19 mouse cellular contexts compared by ENCODE assay signal in genomic region chr17:83156682-83157081, GRCm38 (mm10). TPM values are rescaled to one million over a fixed set of nuclear protein-coding genes. Genes with fewer than 3 reads are reported as not detected.
A peak's percentile ranks its signal among the peaks of the same experiment; 100 is the strongest.
DNase-seq lines count a peak whose midpoint lies in the region; ATAC-seq and TF ChIP-seq lines count a peak whose summit lies in the region.
"Had no signal": no experiment of that assay in that cellular context is flagged by ENCODE, and none has a peak within 500 bp of the region (broad histone marks: within the 10 kb centered on the region; RNA-seq: fewer than 3 reads in every experiment).

No protein-coding gene starts in this region.

- H3K27me3 ChIP-seq in kidney, embryonic 14.5 days (ENCODE audit: control insufficient read depth, insufficient read depth, low read length): no peaks in the 10 kb centered on the region
- H3K27me3 ChIP-seq in embryonic facial prominence, embryonic 13.5 days: peaks cover 31% of the 10 kb centered on the region
- H3K27me3 ChIP-seq in neural tube, embryonic 11.5 days (ENCODE audit: control insufficient read depth, insufficient read depth, low read length): no peaks in the 10 kb centered on the region
- H3K27me3 ChIP-seq: midbrain, embryonic 15.5 days had no signal

- no peak overlapping the region for H3K9ac ChIP-seq in kidney, embryonic 14.5 days (ENCODE audit: low read depth, low read length)
- H3K9ac ChIP-seq in embryonic facial prominence, embryonic 13.5 days: 0 out of 2 replicates have a peak overlapping the region, but pooled peaks have one; percentile 21
- no peak overlapping the region for H3K9ac ChIP-seq in neural tube, embryonic 11.5 days (ENCODE audit: low read length)
- H3K9ac ChIP-seq: limb, embryonic 15.5 days; midbrain, embryonic 15.5 days; neural tube, embryonic 13.5 days had no signal

- no peaks in the 10 kb centered on the region for H3K9me3 ChIP-seq in kidney, embryonic 14.5 days (ENCODE audit: control insufficient read depth, low read length)
- H3K9me3 ChIP-seq in embryonic facial prominence, embryonic 13.5 days: no peaks in the 10 kb centered on the region
- no peaks in the 10 kb centered on the region for H3K9me3 ChIP-seq in neural tube, embryonic 11.5 days (ENCODE audit: control insufficient read depth, low read length)
- H3K9me3 ChIP-seq: forebrain, embryonic 10.5 days; limb, embryonic 15.5 days; midbrain, embryonic 15.5 days; neural tube, embryonic 13.5 days had no signal

- H3K27ac ChIP-seq in gastrocnemius, adult 2 months: peak overlapping the region; percentile 55
- no peak overlapping the region for H3K27ac ChIP-seq in kidney, embryonic 14.5 days (ENCODE audit: low read depth, low read length)
- no peak overlapping the region for H3K27ac ChIP-seq in embryonic facial prominence, embryonic 13.5 days
- 0 out of 2 replicates have a peak overlapping the region, but pooled peaks have one; percentile 23 for H3K27ac ChIP-seq in neural tube, embryonic 11.5 days (ENCODE audit: low read depth, low read length)
- H3K27ac ChIP-seq: forebrain, embryonic 10.5 days; limb, embryonic 15.5 days; midbrain, embryonic 15.5 days; neural tube, embryonic 13.5 days had no signal

- DNase-seq in gastrocnemius, adult 2 months: no peak
- DNase-seq in gastrocnemius, adult 18-20 months (ENCODE audit: low spot score): no peak
- DNase-seq in kidney, adult 18-20 months: no peak
- DNase-seq in neural tube, embryonic 11.5 days (ENCODE audit: low spot score): peak; percentile 62
- no peak for DNase-seq in layer of hippocampus, adult 11-12 months (ENCODE audit: low spot score)
- DNase-seq: adrenal gland, postnatal 10 days; cerebellum, adult 9-10 months; kidney, adult 2 months; kidney, postnatal 4 days; layer of hippocampus, postnatal 36 days; lung, adult 18-20 months; thymus, postnatal 4 days had no signal

- TF ChIP-seq CTCF in gastrocnemius, adult 2 months (IDR thresholded peaks at IDR 0.05): no peak

- H3K4me1 ChIP-seq in kidney, embryonic 14.5 days (ENCODE audit: control insufficient read depth, insufficient read depth, low read length): peaks cover 3% of the 10 kb centered on the region; the same call in 1 of the 2 replicates
- H3K4me1 ChIP-seq in embryonic facial prominence, embryonic 13.5 days: peaks cover 15% of the 10 kb centered on the region; the same call in 1 of the 2 replicates
- peaks cover 9% of the 10 kb centered on the region; the same call in 1 of the 2 replicates for H3K4me1 ChIP-seq in neural tube, embryonic 11.5 days (ENCODE audit: control insufficient read depth, insufficient read depth, low read length)
- H3K4me1 ChIP-seq: midbrain, embryonic 15.5 days had no signal

- no peak overlapping the region for H3K4me3 ChIP-seq in gastrocnemius, adult 2 months
- no peak overlapping the region for H3K4me3 ChIP-seq in kidney, embryonic 14.5 days (ENCODE audit: low read length)
- H3K4me3 ChIP-seq in embryonic facial prominence, embryonic 13.5 days: no peak overlapping the region
- no peak overlapping the region for H3K4me3 ChIP-seq in neural tube, embryonic 11.5 days (ENCODE audit: low read depth, low read length)
- H3K4me3 ChIP-seq: forebrain, embryonic 10.5 days; limb, embryonic 15.5 days; midbrain, embryonic 15.5 days; neural tube, embryonic 13.5 days had no signal

- 25% methylated on average over 8 of the region's 8 CpGs for WGBS in kidney, embryonic 14.5 days
- WGBS in embryonic facial prominence, embryonic 13.5 days: 33% methylated on average over 8 of the region's 8 CpGs
- 12% methylated on average over 8 of the region's 8 CpGs for WGBS in neural tube, embryonic 11.5 days

- no peak overlapping the region for H3K4me2 ChIP-seq in kidney, embryonic 14.5 days (replicated peaks; ENCODE audit: low read depth, low read length)
- H3K4me2 ChIP-seq in embryonic facial prominence, embryonic 13.5 days: no peak overlapping the region
- no peak overlapping the region for H3K4me2 ChIP-seq in neural tube, embryonic 11.5 days (ENCODE audit: low read depth)
- H3K4me2 ChIP-seq: limb, embryonic 15.5 days; midbrain, embryonic 15.5 days; neural tube, embryonic 13.5 days had no signal

- ATAC-seq in kidney, embryonic 14.5 days (ENCODE audit: low FRiP score, low TSS enrichment): 0 out of 2 replicates have a peak, but pooled peaks have one; percentile 9
- ATAC-seq in embryonic facial prominence, embryonic 13.5 days (ENCODE audit: insufficient number of reproducible peaks, insufficient read depth, low FRiP score, low TSS enrichment, low read depth): no peak
- peak; percentile 58 for ATAC-seq in neural tube, embryonic 11.5 days (ENCODE audit: insufficient read depth, low FRiP score, low TSS enrichment)
- ATAC-seq in monocyte, adult 5-6 weeks (replicated peaks; ENCODE audit: insufficient number of reproducible peaks, low FRiP score, low TSS enrichment, poor library complexity, severe bottlenecking): no peak
- ATAC-seq: midbrain, embryonic 15.5 days had no signal

- intact Hi-C loops in gastrocnemius, adult 2 months (cut with DNase I): loop anchor here (5.0 kb wide), 1 partner anchor 61 kb away; the partner anchor contains the start of gene Pkdcc

- H3K36me3 ChIP-seq in kidney, embryonic 14.5 days (ENCODE audit: control insufficient read depth, insufficient read depth, low read length): no peaks in the 10 kb centered on the region
- no peaks in the 10 kb centered on the region for H3K36me3 ChIP-seq in embryonic facial prominence, embryonic 13.5 days
- H3K36me3 ChIP-seq in neural tube, embryonic 11.5 days (ENCODE audit: control insufficient read depth, insufficient read depth, low read length): no peaks in the 10 kb centered on the region
- H3K36me3 ChIP-seq: forebrain, embryonic 10.5 days; limb, embryonic 15.5 days; midbrain, embryonic 15.5 days; neural tube, embryonic 13.5 days had no signal

RNA-seq across cellular contexts. Expression of gene Pkdcc, which starts 58.4 kb away (rescaled TPM):
- 100 to 1,000 TPM in 1 of 2 experiments, 10 to 100 TPM in 1; 96.3 to 115 TPM for total RNA-seq in gastrocnemius, adult 2 months (2021)
- total RNA-seq in gastrocnemius, adult 18-20 months (2021): 100 to 1,000 TPM in 1 of 2 experiments, 10 to 100 TPM in 1; 78.1 to 111 TPM
- 48.7 and 82.9 TPM in 2 replicates for polyA plus RNA-seq in kidney, embryonic 14.5 days (2014; fragmentation: Nextera tagmentation; extraction: Ambion mirVana)
- 5.6 and 8.1 TPM in 2 replicates for polyA plus RNA-seq in embryonic facial prominence, embryonic 13.5 days (2015; fragmentation: Nextera tagmentation; extraction: Ambion mirVana)
- polyA plus RNA-seq in neural tube, embryonic 11.5 days (2014; fragmentation: Nextera tagmentation; extraction: Ambion mirVana): 15.5 and 17.5 TPM in 2 replicates
- 5.2 to 17.0 TPM (median 6.6 TPM) in 3 replicates for total RNA-seq in monocyte, adult 5-6 weeks (2017)

Comparison
In these comparisons a context has a peak if more than half of its experiments do, and no peak if none do; other contexts are left out.
1. H3K27ac ChIP-seq: peak in gastrocnemius, adult 2 months (single experiment) and neural tube, embryonic 11.5 days (single experiment); none in kidney, embryonic 14.5 days (single experiment) and embryonic facial prominence, embryonic 13.5 days (single experiment).
2. ATAC-seq: peak in kidney, embryonic 14.5 days (single experiment) and neural tube, embryonic 11.5 days (single experiment); none in embryonic facial prominence, embryonic 13.5 days (single experiment) and monocyte, adult 5-6 weeks (single experiment).